Mouse (Mus musculus) forebrain, embryonic 12.5 days (tissue): ENCODE measurements around the gene Clasp2. TPM values are rescaled to one million over a fixed set of nuclear protein-coding genes. Genes with fewer than 3 reads are reported as not detected.

Experiments
- ATAC-seq: fragments of 200-750 bp; cut with Nextera tagmentation; 2 replicates; pipeline ENCODE4 v1.8.0; 2017; ENCODE audit warnings: moderate TSS enrichment; ENCODE audit not compliant: low FRiP score
- H3K27ac ChIP-seq: fragments of 300-500 bp; sonication (generic); 2 replicates; pipeline ENCODE4 v1.5.1; 2016; ENCODE audit warnings: mild to moderate bottlenecking
- H3K27me3 ChIP-seq: fragments of 300-500 bp; sonication (generic); 2 replicates; pipeline ENCODE4 v1.6.1; 2016; ENCODE audit warnings: mild to moderate bottlenecking
- H3K36me3 ChIP-seq: fragments of 300-500 bp; sonication (generic); replicated peaks from 2 replicates; pipeline ENCODE4 v1.6.1; 2016; ENCODE audit warnings: mild to moderate bottlenecking
- H3K4me1 ChIP-seq: fragments of 300-500 bp; sonication (generic); 2 replicates; pipeline ENCODE4 v1.6.1; 2016
- H3K4me2 ChIP-seq: fragments of 300-500 bp; sonication (generic); 2 replicates; pipeline ENCODE4 v1.6.1; 2016; ENCODE audit warnings: mild to moderate bottlenecking, moderate library complexity
- H3K4me3 ChIP-seq: fragments of 300-500 bp; sonication (generic); replicated peaks from 2 replicates; pipeline ENCODE4 v1.5.1; 2016; ENCODE audit warnings: mild to moderate bottlenecking
- H3K9ac ChIP-seq: fragments of 300-500 bp; sonication (generic); 2 replicates; pipeline ENCODE4 v1.6.1; 2016; ENCODE audit warnings: mild to moderate bottlenecking
- H3K9me3 ChIP-seq: fragments of 300-500 bp; sonication (generic); 2 replicates; pipeline ENCODE4 v1.6.1; 2016
- WGBS: fragments of 180-500 bp; shearing (Covaris S2); methylation state at CpG from one replicate; pipeline ENCODE4 v1.1.7; 2016; 5-methylcytosine and 5-hydroxymethylcytosine counted together
- polyA plus RNA-seq: library from polyadenylated mRNA; unstranded; fragments of >200 nt; fragmentation: Nextera tagmentation; extraction: Ambion mirVana; gene quantifications from 2 replicates; pipeline ENCODE4 v1.2.1, GENCODE M21; 2016

Clasp2 gene
- polyA plus RNA-seq, 1 experiment from 2014 or later: 81.3 TPM

DNA sequence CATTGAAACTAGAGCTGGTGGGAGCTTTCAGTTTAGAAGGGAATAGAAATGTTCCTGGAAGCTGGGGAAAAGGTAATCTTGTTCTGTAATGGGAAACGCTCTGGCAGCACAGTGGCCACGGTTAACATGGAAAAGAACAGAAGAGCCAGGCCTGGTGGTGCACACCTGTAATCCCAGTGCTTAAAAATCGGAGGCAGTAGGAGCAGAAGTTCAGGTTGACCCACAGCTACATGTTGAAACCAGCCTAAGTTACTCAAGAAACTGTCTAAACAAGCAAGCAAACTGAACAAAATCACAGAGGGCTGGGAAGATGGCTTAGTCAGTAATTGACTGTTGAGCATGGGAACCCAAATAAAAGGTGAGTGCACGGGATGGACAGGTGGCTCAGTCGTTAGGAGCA, 183.6 kb downstream of the Clasp2 start:
- Histone ChIP-seq H3K9me3 (no peaks in the 10 kb centered on the region), H3K9ac (no peak overlapping the region), H3K4me3 (no peak overlapping the region), H3K4me2 (no peak overlapping the region), H3K36me3 (peaks cover 27% of the 10 kb centered on the region), H3K4me1 (peaks cover under 1% of the 10 kb centered on the region; the same call in 1 of the 2 replicates), H3K27ac (no peak overlapping the region), H3K27me3 (no peaks in the 10 kb centered on the region)
- 86% methylated on average over 5 of the region's 5 CpGs for WGBS
- ATAC-seq: no peak

DNA sequence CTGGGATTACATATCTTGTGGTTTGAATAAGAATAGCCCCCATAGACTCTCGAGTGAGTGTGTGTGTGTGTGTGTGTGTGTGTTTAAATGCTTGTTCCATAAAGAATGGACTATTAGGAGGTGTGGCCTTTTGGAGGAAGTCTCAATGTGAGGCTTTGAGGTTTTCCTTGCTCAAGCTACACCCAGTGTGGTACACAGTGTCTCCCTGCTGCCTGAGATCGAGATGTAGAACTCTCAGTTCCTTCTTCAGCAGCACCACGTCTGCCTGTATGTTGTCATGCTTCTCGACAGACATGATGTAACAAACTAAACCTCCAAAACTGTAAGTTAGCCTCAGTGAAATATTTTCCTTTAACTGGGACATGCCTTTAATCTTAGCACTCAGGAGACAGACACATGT, 187.3 kb downstream of the Clasp2 start:
- Histone ChIP-seq H3K4me3 (no peak overlapping the region), H3K9ac (no peak overlapping the region), H3K9me3 (no peaks in the 10 kb centered on the region), H3K36me3 (peaks cover 8% of the 10 kb centered on the region), H3K27ac (no peak overlapping the region), H3K4me2 (no peak overlapping the region), H3K4me1 (peaks cover 21% of the 10 kb centered on the region), H3K27me3 (no peaks in the 10 kb centered on the region)
- ATAC-seq: no peak
- 81% methylated on average over 4 of the region's 4 CpGs for WGBS

DNA sequence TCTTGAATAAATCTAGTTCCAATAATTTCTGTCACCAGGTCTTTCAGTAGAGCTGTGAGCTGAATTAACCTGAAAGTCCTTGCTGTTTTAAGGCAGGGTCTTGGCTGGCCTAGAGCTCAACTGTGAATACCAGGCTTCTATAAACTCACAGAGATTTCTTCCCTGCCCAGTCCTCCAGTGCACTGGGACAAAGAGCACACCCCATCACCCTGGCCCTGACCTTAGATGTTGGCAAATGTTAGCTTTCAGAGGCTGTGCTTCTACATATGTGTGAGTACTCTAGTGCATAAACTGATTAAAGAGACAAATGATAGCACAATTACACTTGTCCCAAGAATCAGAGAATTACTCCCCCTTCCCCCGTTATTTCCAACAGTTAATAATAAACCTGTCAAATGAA, 188.4 kb downstream of the Clasp2 start:
- Histone ChIP-seq H3K4me3 (no peak overlapping the region), H3K4me1 (peaks cover 23% of the 10 kb centered on the region), H3K9ac (no peak overlapping the region), H3K27me3 (no peaks in the 10 kb centered on the region), H3K36me3 (no peaks in the 10 kb centered on the region), H3K27ac (no peak overlapping the region), H3K9me3 (no peaks in the 10 kb centered on the region), H3K4me2 (no peak overlapping the region)
- WGBS: 79% methylated on average over 1 of the region's 1 CpGs
- no peak for ATAC-seq

- WGBS: under 1% methylated on average over 66 of the region's 86 CpGs
- ATAC-seq: peak; percentile 97
These were observed 189.5 kb downstream of the Clasp2 start, which contains the start of gene Ubp1 for GRCm38 (mm10) chr9:113930534-113931374. Gene Ubp1, plus strand, starts transcription at chr9:113930934.

DNA sequence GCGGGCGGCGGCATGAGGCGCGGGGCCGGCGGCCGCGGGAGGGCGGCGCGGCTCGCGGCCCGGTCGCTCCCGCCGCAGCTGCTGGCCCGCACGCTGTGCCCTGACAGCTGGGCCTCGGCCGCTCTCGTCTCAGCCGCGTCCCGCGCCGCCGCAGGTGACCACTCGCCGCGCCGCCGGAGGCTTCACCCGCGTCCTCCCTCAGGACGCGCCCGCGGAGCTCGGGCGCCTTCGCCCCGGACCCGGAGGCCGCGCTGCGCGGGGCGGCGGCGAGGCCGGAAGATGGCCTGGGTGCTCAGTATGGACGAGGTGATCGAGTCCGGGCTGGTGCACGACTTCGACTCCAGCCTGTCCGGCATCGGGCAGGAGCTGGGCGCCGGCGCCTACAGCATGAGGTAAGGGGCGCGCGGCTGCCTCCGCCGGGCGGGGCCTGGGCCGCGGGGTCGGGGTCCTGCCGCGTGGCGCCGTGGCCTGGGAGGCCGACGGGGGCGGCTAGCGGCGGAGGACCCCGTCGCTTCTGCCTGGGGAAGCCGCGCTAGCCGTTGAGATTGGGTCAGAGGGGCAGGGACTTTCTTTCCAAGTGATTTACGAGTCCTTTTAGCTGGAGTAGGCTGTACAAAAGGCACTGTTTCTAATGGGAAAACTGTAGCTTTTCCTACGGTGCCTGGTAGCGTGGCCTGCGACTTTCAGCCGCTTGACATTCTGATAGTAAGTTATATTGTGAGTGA, 190.3 kb downstream of the Clasp2 start:
- under 1% methylated on average over 72 of the region's 91 CpGs for WGBS
- H3K4me3 ChIP-seq: peak overlapping the region; percentile 98
- H3K9ac ChIP-seq: peak overlapping the region; percentile 96
- H3K4me2 ChIP-seq: peak overlapping the region; percentile 75
- H3K27me3 ChIP-seq: no peaks in the 10 kb centered on the region
- peak overlapping the region; percentile 91 for H3K27ac ChIP-seq
- no peaks in the 10 kb centered on the region for H3K36me3 ChIP-seq
- peaks cover 32% of the 10 kb centered on the region for H3K4me1 ChIP-seq
- H3K9me3 ChIP-seq: no peaks in the 10 kb centered on the region
- peak; percentile 10; the same call in 1 of the 2 replicates for ATAC-seq

More at GRCm38 (mm10) chr9:113930534-113931374, 189.5 kb downstream of the Clasp2 start, which contains the start of gene Ubp1:
- H3K9ac ChIP-seq: peak within 1 kb of the TSS; percentile 96
- peaks cover 28% of the 10 kb centered on the region for H3K4me1 ChIP-seq
- H3K27me3 ChIP-seq: no peaks in the 10 kb centered on the region
- H3K9me3 ChIP-seq: no peaks in the 10 kb centered on the region
- H3K36me3 ChIP-seq: no peaks in the 10 kb centered on the region
- peak within 1 kb of the TSS; percentile 91 for H3K27ac ChIP-seq
- H3K4me2 ChIP-seq: peak within 1 kb of the TSS; percentile 75
- peak within 1 kb of the TSS; percentile 98 for H3K4me3 ChIP-seq

DNA sequence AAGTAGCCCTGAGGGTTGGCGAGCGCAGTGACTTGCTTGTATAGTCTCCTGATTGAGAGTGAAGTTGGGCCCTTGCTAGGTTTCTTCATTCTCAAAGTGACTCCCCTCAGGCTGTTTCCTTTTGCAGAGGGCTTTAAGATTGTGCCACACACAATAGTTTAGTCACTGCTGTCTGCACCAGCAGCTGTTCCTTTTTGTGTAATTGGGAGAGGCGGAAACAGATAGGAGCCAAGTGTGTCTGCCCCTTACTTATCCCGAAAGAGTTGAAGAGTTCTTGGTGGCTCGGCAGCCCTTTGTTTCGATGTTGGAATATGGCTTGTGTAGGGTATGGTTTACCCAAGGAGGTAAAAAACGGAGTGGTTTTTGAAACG, 190.8 kb downstream of the Clasp2 start:
- H3K27ac ChIP-seq: peak overlapping the region; percentile 91
- no peaks in the 10 kb centered on the region for H3K9me3 ChIP-seq
- H3K4me2 ChIP-seq: peak overlapping the region; percentile 75
- WGBS: 2% methylated on average over 8 of the region's 8 CpGs
- ATAC-seq: no peak
- no peaks in the 10 kb centered on the region for H3K36me3 ChIP-seq
- peak overlapping the region; percentile 96 for H3K9ac ChIP-seq
- peaks cover 32% of the 10 kb centered on the region for H3K4me1 ChIP-seq
- no peaks in the 10 kb centered on the region for H3K27me3 ChIP-seq
- H3K4me3 ChIP-seq: peak overlapping the region; percentile 98

DNA sequence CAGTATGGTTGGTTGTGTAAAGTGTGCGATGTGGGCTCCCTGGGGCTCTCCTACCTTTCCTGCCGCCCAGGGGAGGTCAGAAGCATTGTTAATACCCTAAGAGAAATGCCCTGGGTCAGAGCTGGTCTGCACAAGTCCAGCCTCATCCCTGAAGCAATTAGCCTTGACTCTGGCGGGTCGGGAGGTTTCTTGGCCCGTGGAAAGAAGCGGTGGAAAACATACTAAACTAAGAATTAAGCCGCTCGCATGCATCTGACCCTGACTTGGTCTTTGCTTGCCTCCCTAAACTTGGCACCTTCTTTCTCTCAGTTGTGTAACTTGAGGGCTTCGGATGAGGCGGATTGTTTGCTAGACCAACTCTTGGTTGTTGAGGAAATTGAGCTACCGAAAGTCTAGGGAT, 191.2 kb downstream of the Clasp2 start:
- peak overlapping the region; percentile 98 for H3K4me3 ChIP-seq
- no peaks in the 10 kb centered on the region for H3K9me3 ChIP-seq
- peak overlapping the region; percentile 75 for H3K4me2 ChIP-seq
- H3K9ac ChIP-seq: peak overlapping the region; percentile 96
- H3K27ac ChIP-seq: 0 out of 2 replicates have a peak overlapping the region, but pooled peaks have one; percentile 91
- 28% methylated on average over 11 of the region's 11 CpGs for WGBS
- H3K27me3 ChIP-seq: no peaks in the 10 kb centered on the region
- no peak for ATAC-seq
- peaks cover 32% of the 10 kb centered on the region for H3K4me1 ChIP-seq
- H3K36me3 ChIP-seq: no peaks in the 10 kb centered on the region

DNA sequence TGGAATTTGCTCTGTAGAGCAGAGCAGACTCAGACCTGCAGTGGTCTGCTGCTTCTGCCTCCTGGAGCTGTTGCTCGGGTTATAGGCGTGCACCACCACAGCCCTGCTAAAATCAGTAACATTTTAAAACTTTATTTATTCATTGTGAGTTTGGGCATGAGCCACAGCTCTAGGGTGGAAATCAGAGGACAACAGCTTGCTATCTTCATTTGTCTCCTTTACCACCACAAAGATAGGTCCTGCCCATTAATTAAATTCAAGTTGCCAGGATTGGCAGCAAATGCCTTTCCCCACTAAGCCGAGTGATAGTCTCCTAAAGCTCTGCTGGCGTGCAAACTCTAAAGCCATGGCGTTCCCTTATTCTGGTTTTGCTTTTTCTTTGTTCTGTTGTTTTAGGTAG, 194.4 kb downstream of the Clasp2 start:
- Histone ChIP-seq H3K27ac (no peak overlapping the region), H3K9ac (no peak overlapping the region), H3K4me1 (peaks cover 28% of the 10 kb centered on the region), H3K27me3 (no peaks in the 10 kb centered on the region), H3K36me3 (no peaks in the 10 kb centered on the region), H3K9me3 (no peaks in the 10 kb centered on the region), H3K4me3 (no peak overlapping the region), H3K4me2 (no peak overlapping the region)
- whole genome bisulfite sequencing: 84% methylated on average over 5 of the region's 5 CpGs
- ATAC-seq: no peak

DNA sequence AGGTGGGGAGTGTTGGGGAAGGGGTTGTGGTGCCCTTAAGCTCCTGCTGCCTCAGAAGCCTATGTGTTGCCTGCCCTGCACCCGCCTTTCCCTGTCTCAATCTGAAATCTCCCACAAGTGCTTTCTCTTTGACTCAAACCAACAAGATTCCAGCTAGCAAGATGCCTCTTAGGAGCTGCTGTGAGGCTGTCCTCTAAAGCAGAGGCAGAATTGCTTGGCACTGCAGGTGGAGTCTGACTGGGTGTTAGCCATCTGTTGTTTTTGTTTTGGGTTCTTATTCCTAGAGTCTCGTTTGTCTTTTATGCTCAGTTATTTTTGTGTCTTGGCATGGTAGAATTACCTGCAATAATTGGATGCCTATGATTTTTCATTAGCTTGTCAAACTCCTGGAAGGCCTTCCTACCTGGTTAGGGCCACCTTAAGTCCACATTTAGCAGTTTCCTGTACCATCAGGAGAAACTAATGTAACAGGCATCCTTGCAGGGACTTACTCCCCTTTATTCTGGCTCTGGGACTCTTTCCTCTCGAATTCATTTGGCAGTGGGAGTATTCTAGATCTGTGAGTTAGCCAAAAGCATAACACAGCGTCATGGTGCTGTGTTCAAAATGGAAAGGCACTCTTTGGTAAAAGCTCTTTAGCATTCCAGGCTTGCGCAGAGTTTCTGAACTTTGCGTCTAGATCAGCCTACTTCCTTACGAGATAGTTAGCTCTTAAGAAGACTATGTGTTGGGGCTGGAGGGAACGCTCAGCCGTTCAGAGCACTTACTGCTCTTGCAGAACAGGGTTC, 198.0 kb downstream of the Clasp2 start:
- peaks cover 9% of the 10 kb centered on the region for H3K4me1 ChIP-seq

DNA sequence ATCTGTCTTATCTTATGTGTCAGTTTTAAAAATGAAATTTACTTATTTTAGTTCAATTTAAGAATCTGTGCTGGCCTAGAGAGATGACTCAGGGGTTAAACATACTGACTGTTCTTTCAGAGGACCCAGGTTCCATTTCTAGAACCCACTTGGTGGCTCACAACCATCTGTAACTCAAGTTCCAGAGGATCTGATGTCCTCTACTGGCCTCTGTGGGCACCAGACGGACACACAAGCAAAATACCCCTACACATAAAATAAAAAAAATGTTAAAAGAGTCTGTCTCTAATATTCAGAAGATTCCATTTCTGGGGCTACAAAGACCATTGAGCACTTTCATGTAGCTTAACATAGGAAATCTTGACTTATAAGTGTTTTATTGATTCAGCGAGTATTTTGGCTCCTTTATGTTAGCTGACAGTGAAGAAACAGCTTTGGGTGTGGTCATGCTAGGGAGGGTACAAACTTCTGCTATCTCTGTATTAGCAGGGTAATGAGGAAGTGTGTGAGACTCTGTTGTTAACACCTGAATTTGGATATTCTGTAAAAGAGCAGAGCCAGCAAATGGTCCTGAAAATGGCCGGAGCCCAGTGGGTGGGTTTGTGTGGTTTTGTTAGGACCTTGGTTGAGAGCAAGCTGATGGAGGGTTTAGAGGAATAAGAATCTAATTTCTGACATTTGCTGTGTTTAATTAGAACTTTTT, 200.0 kb downstream of the Clasp2 start:
- WGBS: 91% methylated on average over 3 of the region's 3 CpGs
- H3K4me3 ChIP-seq: no peak overlapping the region
- H3K27ac ChIP-seq: no peak overlapping the region
- no peak overlapping the region for H3K9ac ChIP-seq
- H3K9me3 ChIP-seq: no peaks in the 10 kb centered on the region
- H3K36me3 ChIP-seq: peaks cover 12% of the 10 kb centered on the region
- H3K4me2 ChIP-seq: no peak overlapping the region
- H3K4me1 ChIP-seq: no peaks in the 10 kb centered on the region
- ATAC-seq: no peak
- no peaks in the 10 kb centered on the region for H3K27me3 ChIP-seq

More for the DNA sequence above, 198.0 kb downstream of the Clasp2 start:
- no peaks in the 10 kb centered on the region for H3K27me3 ChIP-seq
- no peak overlapping the region for H3K27ac ChIP-seq
- no peak overlapping the region for H3K9ac ChIP-seq
- H3K4me3 ChIP-seq: no peak overlapping the region
- no peak for ATAC-seq
- H3K9me3 ChIP-seq: no peaks in the 10 kb centered on the region
- WGBS: 89% methylated on average over 9 of the region's 9 CpGs
- H3K36me3 ChIP-seq: no peaks in the 10 kb centered on the region
- H3K4me2 ChIP-seq: no peak overlapping the region

DNA sequence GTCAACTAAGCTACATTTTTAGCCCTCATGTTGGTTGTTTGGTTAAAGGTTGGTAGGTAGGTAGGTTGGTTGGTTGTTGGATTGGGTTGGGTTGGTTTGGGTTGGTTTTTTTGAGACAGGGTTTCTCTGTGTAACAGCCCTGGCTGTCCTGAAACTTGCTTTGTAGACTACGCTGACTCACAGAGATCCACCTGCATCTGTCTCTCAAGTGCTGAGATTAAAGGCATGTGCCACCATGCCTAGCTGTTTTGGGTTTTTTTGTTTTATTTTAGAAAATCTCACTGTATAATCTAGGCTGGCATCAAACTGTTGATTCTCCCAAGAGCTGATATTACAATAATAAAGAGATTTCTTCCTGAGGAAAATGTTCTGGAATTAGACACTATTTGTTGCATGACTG, 202.1 kb downstream of the Clasp2 start:
- no peak overlapping the region for H3K9ac ChIP-seq
- H3K27ac ChIP-seq: no peak overlapping the region
- no peaks in the 10 kb centered on the region for H3K4me1 ChIP-seq
- H3K4me3 ChIP-seq: no peak overlapping the region
- no peaks in the 10 kb centered on the region for H3K27me3 ChIP-seq
- H3K36me3 ChIP-seq: peaks cover 29% of the 10 kb centered on the region
- 100% methylated on average over 1 of the region's 1 CpGs for WGBS
- no peaks in the 10 kb centered on the region for H3K9me3 ChIP-seq
- no peak overlapping the region for H3K4me2 ChIP-seq
- no peak for ATAC-seq
